8 mouse cellular contexts compared by ENCODE assay signal in genomic region chr4:140987476-140987875, GRCm38 (mm10). TPM values are rescaled to one million over a fixed set of nuclear protein-coding genes. Genes with fewer than 3 reads are reported as not detected.
A peak's percentile ranks its signal among the peaks of the same experiment; 100 is the strongest.
DNase-seq lines count a peak whose midpoint lies in the region; ATAC-seq lines count a peak whose summit lies in the region.

No protein-coding gene starts in this region.

- peaks cover 6% of the 10 kb centered on the region for H3K36me3 ChIP-seq in kidney, embryonic 15.5 days
- peaks cover 11% of the 10 kb centered on the region for H3K36me3 ChIP-seq in hindbrain, embryonic 12.5 days

- peaks cover 42% of the 10 kb centered on the region for H3K4me1 ChIP-seq in kidney, embryonic 15.5 days
- H3K4me1 ChIP-seq in hindbrain, embryonic 12.5 days, result peaks cover 50% of the 10 kb centered on the region

- DNase-seq in kidney, postnatal 14 days, result no peak
- DNase-seq in T-cell, adult 2 months (ENCODE audit: low spot score), result peak; percentile 25
- DNase-seq in MN1 (ENCODE audit: low spot score), result no peak
- DNase-seq in urinary bladder, postnatal 10 days (ENCODE audit: low spot score), result no peak
- DNase-seq in adrenal gland, adult 8-10 months, result no peak

- H3K4me3 ChIP-seq in kidney, embryonic 15.5 days (replicated peaks), result peak overlapping the region; percentile 95
- peak overlapping the region; percentile 90 for H3K4me3 ChIP-seq in hindbrain, embryonic 12.5 days

- H3K27ac ChIP-seq in kidney, embryonic 15.5 days, result 0 out of 2 replicates have a peak overlapping the region, but pooled peaks have one; percentile 0
- H3K27ac ChIP-seq in hindbrain, embryonic 12.5 days, result peak overlapping the region; percentile 17; the same call in 1 of the 2 replicates

- no peak for ATAC-seq in kidney, embryonic 15.5 days (replicated peaks; ENCODE audit: low FRiP score)
- ATAC-seq in hindbrain, embryonic 12.5 days (ENCODE audit: low FRiP score), result no peak
- ATAC-seq in megakaryocyte progenitor cell, adult 5-6 weeks (replicated peaks; ENCODE audit: poor library complexity), result 0 out of 2 replicates have a peak, but pooled peaks have one; percentile 18

- H3K9me3 ChIP-seq in kidney, embryonic 15.5 days (replicated peaks), result no peaks in the 10 kb centered on the region
- no peaks in the 10 kb centered on the region for H3K9me3 ChIP-seq in hindbrain, embryonic 12.5 days (replicated peaks)

- WGBS in kidney, embryonic 15.5 days, result 24% methylated on average over 7 of the region's 7 CpGs
- 32% methylated on average over 7 of the region's 7 CpGs for WGBS in hindbrain, embryonic 12.5 days

- peak overlapping the region; percentile 83 for H3K4me2 ChIP-seq in kidney, embryonic 15.5 days
- H3K4me2 ChIP-seq in hindbrain, embryonic 12.5 days (replicated peaks), result peak overlapping the region; percentile 86

- H3K9ac ChIP-seq in kidney, embryonic 15.5 days, result peak overlapping the region; percentile 93
- H3K9ac ChIP-seq in hindbrain, embryonic 12.5 days, result peak overlapping the region; percentile 98

- no peaks in the 10 kb centered on the region for H3K27me3 ChIP-seq in kidney, embryonic 15.5 days
- no peaks in the 10 kb centered on the region for H3K27me3 ChIP-seq in hindbrain, embryonic 12.5 days

RNA-seq across cellular contexts. Expression of gene Atp13a2, which starts 0.8 kb away (rescaled TPM):
- 40.5 and 45.3 TPM in 2 replicates for polyA plus RNA-seq in kidney, embryonic 15.5 days (2015; fragmentation: Nextera tagmentation; extraction: Ambion mirVana)
- polyA plus RNA-seq in hindbrain, embryonic 12.5 days (2016; fragmentation: Nextera tagmentation; extraction: Ambion mirVana), result 110 and 113 TPM in 2 replicates
- 9.0 and 13.1 TPM in 2 replicates for total RNA-seq in megakaryocyte progenitor cell, adult 5-6 weeks (2015)
- total RNA-seq in megakaryocyte progenitor cell, adult 5-6 weeks (2017), result 19.2 and 23.4 TPM in 2 replicates
- 10 to 100 TPM; 40.4 to 56.6 (median 46.2) TPM for total RNA-seq in adrenal gland, adult 8-10 months (2022)

RNA-seq across cellular contexts. Expression of gene Mfap2, which starts 22.7 kb away (rescaled TPM):
- polyA plus RNA-seq in kidney, embryonic 15.5 days (2015; fragmentation: Nextera tagmentation; extraction: Ambion mirVana), result 340 and 433 TPM in 2 replicates
- 344 and 345 TPM in 2 replicates for polyA plus RNA-seq in hindbrain, embryonic 12.5 days (2016; fragmentation: Nextera tagmentation; extraction: Ambion mirVana)
- not detected in 2 replicates for total RNA-seq in megakaryocyte progenitor cell, adult 5-6 weeks (2015)
- total RNA-seq in megakaryocyte progenitor cell, adult 5-6 weeks (2017), result not detected in 2 replicates
- 10 to 100 TPM in 2 of 4 experiments, 1 to 10 TPM in 2; 9.1 to 12.3 (median 10.3) TPM for total RNA-seq in adrenal gland, adult 8-10 months (2022)

RNA-seq across cellular contexts. Expression of gene Sdhb, which starts 26.5 kb away (rescaled TPM):
- 448 and 457 TPM in 2 replicates for polyA plus RNA-seq in kidney, embryonic 15.5 days (2015; fragmentation: Nextera tagmentation; extraction: Ambion mirVana)
- polyA plus RNA-seq in hindbrain, embryonic 12.5 days (2016; fragmentation: Nextera tagmentation; extraction: Ambion mirVana), result 349 and 383 TPM in 2 replicates
- total RNA-seq in megakaryocyte progenitor cell, adult 5-6 weeks (2015), result 160 and 167 TPM in 2 replicates
- total RNA-seq in megakaryocyte progenitor cell, adult 5-6 weeks (2017), result 91.4 and 129 TPM in 2 replicates
- 100 to 1,000 TPM; 248 to 401 (median 344) TPM for total RNA-seq in adrenal gland, adult 8-10 months (2022)

Comparison
In these comparisons a context has a peak if more than half of its experiments do, and no peak if none do; other contexts are left out.
1. RNA of gene Mfap2, which starts 22.7 kb away (total RNA-seq): 9.1 to 12.3 TPM in adrenal gland, adult 8-10 months; not detected in megakaryocyte progenitor cell, adult 5-6 weeks; every median in the first group is over 10 times any median in the second.